Mouse (Mus musculus) intestine, postnatal 0 days (tissue): ENCODE results near the gene Crygb. TPM values are rescaled to one million over a fixed set of nuclear protein-coding genes. Genes with fewer than 3 reads are reported as not detected.

Source experiments
- ATAC-seq: fragments of 200-750 bp; cut with Nextera tagmentation; 2 replicates; pipeline ENCODE4 v1.8.0; 2017; ENCODE audit warnings: mild to moderate bottlenecking, moderate TSS enrichment, moderate library complexity
- H3K27ac ChIP-seq: fragments of 300-500 bp; sonication (generic); 2 replicates; pipeline ENCODE4 v1.5.1; 2014; ENCODE audit warnings: mild to moderate bottlenecking, low read depth, low read length, moderate library complexity
- H3K27me3 ChIP-seq: fragments of 300-500 bp; sonication (generic); replicated peaks from 2 replicates; pipeline ENCODE4 v1.6.1; 2014; ENCODE audit warnings: low read length, mixed read lengths; ENCODE audit not compliant: control insufficient read depth, insufficient read depth
- H3K36me3 ChIP-seq: fragments of 300-500 bp; sonication (generic); 2 replicates; pipeline ENCODE4 v1.6.1; 2014; ENCODE audit warnings: mild to moderate bottlenecking, moderate library complexity; ENCODE audit not compliant: control insufficient read depth, insufficient read depth
- H3K4me1 ChIP-seq: fragments of 300-500 bp; sonication (generic); replicated peaks from 2 replicates; pipeline ENCODE4 v1.6.1; 2014; ENCODE audit warnings: antibody characterized with exemption, low read length, mixed read lengths; ENCODE audit not compliant: control insufficient read depth, insufficient read depth
- H3K4me2 ChIP-seq: fragments of 300-500 bp; sonication (generic); replicated peaks from 2 replicates; pipeline ENCODE4 v1.6.1; 2014; ENCODE audit warnings: low read depth, mild to moderate bottlenecking, moderate library complexity
- H3K4me3 ChIP-seq: fragments of 300-500 bp; sonication (generic); 2 replicates; pipeline ENCODE4 v1.5.1; 2014; ENCODE audit warnings: low read depth, low read length
- H3K9ac ChIP-seq: fragments of 300-500 bp; sonication (generic); 2 replicates; pipeline ENCODE4 v1.6.1; 2014; ENCODE audit warnings: mild to moderate bottlenecking, low read depth, low read length
- H3K9me3 ChIP-seq: fragments of 300-500 bp; sonication (generic); 2 replicates; pipeline ENCODE4 v1.6.1; 2016; ENCODE audit warnings: mixed run types; ENCODE audit not compliant: control insufficient read depth
- CTCF ChIP-seq: sonication (generic); IDR thresholded peaks from 2 replicates; pipeline ENCODE4 v1.5.1; 2016; ENCODE audit warnings: low read depth, mild to moderate bottlenecking, control low read depth, antibody characterized with exemption, moderate library complexity
- WGBS: fragments of 180-500 bp; shearing (Covaris S2); extraction: QIAGEN DNeasy Blood & Tissue Kit; methylation state at CpG from one replicate; pipeline ENCODE4 v1.1.7; 2014; 5-methylcytosine and 5-hydroxymethylcytosine counted together
- polyA plus RNA-seq: library from polyadenylated mRNA; unstranded; fragments of >200 nt; fragmentation: Nextera tagmentation; extraction: Ambion mirVana; gene quantifications from 2 replicates; pipeline ENCODE4 v1.2.1, GENCODE M21; 2015

The Crygb gene
- polyA plus RNA-seq, 1 experiment from 2014 or later = not detected

GRCm38 (mm10) chr1:65040806-65041205, 41.3 kb downstream of the Crygb start:
- no peak for ATAC-seq

GRCm38 (mm10) chr1:65039679-65040078, 42.4 kb downstream of the Crygb start:
- Histone ChIP-seq H3K27ac (no peak overlapping the region), H3K9me3 (no peaks in the 10 kb centered on the region), H3K4me2 (no peak overlapping the region), H3K4me3 (no peak overlapping the region), H3K4me1 (no peaks in the 10 kb centered on the region), H3K9ac (no peak overlapping the region), H3K36me3 (no peaks in the 10 kb centered on the region), H3K27me3 (no peaks in the 10 kb centered on the region)
- ATAC-seq = no peak
- WGBS = 73% methylated on average over 3 of the region's 3 CpGs
- TF ChIP-seq CTCF = no peak

More at GRCm38 (mm10) chr1:65040806-65041205, 41.3 kb downstream of the Crygb start:
- no peak overlapping the region for H3K4me2 ChIP-seq
- no peak for TF ChIP-seq CTCF
- no peak overlapping the region for H3K4me3 ChIP-seq
- no peaks in the 10 kb centered on the region for H3K27me3 ChIP-seq
- H3K4me1 ChIP-seq = no peaks in the 10 kb centered on the region
- no peaks in the 10 kb centered on the region for H3K9me3 ChIP-seq
- 63% methylated on average over 6 of the region's 6 CpGs for WGBS
- H3K27ac ChIP-seq = no peak overlapping the region
- H3K9ac ChIP-seq = no peak overlapping the region
- H3K36me3 ChIP-seq = no peaks in the 10 kb centered on the region

- no peaks in the 10 kb centered on the region for H3K9me3 ChIP-seq
- H3K4me2 ChIP-seq = no peak overlapping the region
- H3K4me1 ChIP-seq = no peaks in the 10 kb centered on the region
- ATAC-seq = no peak
- no peak for TF ChIP-seq CTCF
- H3K27ac ChIP-seq = no peak overlapping the region
- H3K9ac ChIP-seq = no peak overlapping the region
- no peaks in the 10 kb centered on the region for H3K27me3 ChIP-seq
- WGBS = 36% methylated on average over 2 of the region's 2 CpGs
- H3K36me3 ChIP-seq = no peaks in the 10 kb centered on the region
- no peak overlapping the region for H3K4me3 ChIP-seq
These were observed 44.5 kb downstream of the Crygb start for GRCm38 (mm10) chr1:65037542-65037941.

DNA sequence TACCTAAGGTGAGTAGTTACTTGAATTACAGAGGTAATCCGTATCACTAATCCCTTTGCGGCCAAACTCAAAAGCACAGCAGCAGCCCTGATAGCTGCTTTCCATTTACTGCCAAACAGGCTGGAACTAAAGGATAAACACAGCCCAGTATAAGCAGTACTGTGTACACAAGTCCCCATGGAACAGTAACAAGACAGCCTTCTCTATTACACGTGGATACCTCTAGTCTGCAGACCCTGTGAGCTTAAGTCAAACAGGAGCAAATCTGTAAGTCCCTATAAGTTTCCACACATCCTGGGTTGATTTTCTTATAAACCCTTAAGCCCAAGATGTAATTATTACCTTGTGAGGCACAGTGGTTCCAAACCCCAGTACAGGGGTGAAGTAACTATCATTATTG, 46.6 kb downstream of the Crygb start:
- no peaks in the 10 kb centered on the region for H3K36me3 ChIP-seq
- no peak overlapping the region for H3K27ac ChIP-seq
- no peak for ATAC-seq
- no peaks in the 10 kb centered on the region for H3K9me3 ChIP-seq
- no peaks in the 10 kb centered on the region for H3K27me3 ChIP-seq
- TF ChIP-seq CTCF = no peak
- H3K4me3 ChIP-seq = no peak overlapping the region
- WGBS = 9% methylated on average over 3 of the region's 3 CpGs
- H3K4me1 ChIP-seq = no peaks in the 10 kb centered on the region
- H3K4me2 ChIP-seq = no peak overlapping the region
- H3K9ac ChIP-seq = no peak overlapping the region

DNA sequence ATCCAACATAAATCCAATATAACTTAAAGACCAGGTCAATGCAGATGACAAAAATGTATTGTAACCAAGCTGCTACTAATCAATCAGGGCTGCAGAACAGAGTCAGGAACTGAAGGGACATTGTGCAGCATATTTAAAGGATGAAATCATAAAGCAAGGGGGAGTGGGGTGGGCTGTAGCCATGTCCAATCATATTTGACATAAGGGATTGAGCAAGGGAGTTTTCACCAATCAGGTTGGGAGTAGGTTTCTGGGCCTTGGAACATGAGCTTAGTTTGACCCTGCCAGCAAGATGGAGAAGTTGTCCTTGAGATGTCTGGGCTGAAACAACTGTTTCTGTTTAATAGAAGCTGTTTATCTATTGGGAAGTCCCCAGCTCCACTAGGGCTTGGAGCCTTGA, 49.4 kb downstream of the Crygb start, which contains the start of gene Akr1cl:
Gene Akr1cl, minus strand, starts transcription at position 119 of the 400 bp plus-strand sequence.
- no peaks in the 10 kb centered on the region for H3K27me3 ChIP-seq
- H3K9ac ChIP-seq = no peak within 1 kb of the TSS
- H3K4me3 ChIP-seq = no peak within 1 kb of the TSS
- no peak within 1 kb of the TSS for H3K27ac ChIP-seq
- no peaks in the 10 kb centered on the region for H3K36me3 ChIP-seq
- TF ChIP-seq CTCF = no peak
- no peaks in the 10 kb centered on the region for H3K4me1 ChIP-seq
- no peaks in the 10 kb centered on the region for H3K9me3 ChIP-seq
- no peak within 1 kb of the TSS for H3K4me2 ChIP-seq
- no peak for ATAC-seq

Other genes with a start within 250 kb of the Crygb start
- 1.5 and 1.8 TPM in 2 replicates for gene Plekhm3, start 125.5 kb downstream of the Crygb start, polyA plus RNA-seq
- gene Akr1cl, start 49.5 kb downstream of the Crygb start, polyA plus RNA-seq = 0.09 and 0.16 TPM in 2 replicates
- gene Cryge, start 31.1 kb downstream of the Crygb start, polyA plus RNA-seq = not detected in 2 replicates
- gene Crygd, start 18.8 kb downstream of the Crygb start, polyA plus RNA-seq = not detected in 2 replicates
- gene Crygc, start 8.6 kb downstream of the Crygb start, polyA plus RNA-seq = not detected in 2 replicates
- gene Cryga, start 21.1 kb upstream of the Crygb start, polyA plus RNA-seq = not detected in 2 replicates
- not detected in 2 replicates for gene Gm28845, start 37.3 kb upstream of the Crygb start, polyA plus RNA-seq
- 0.26 and 0.56 TPM in 2 replicates for gene D630023F18Rik, start 40.9 kb upstream of the Crygb start, polyA plus RNA-seq
- 254 and 260 TPM in 2 replicates for gene Idh1, start 104.2 kb upstream of the Crygb start, polyA plus RNA-seq
- gene Pikfyve, start 104.4 kb upstream of the Crygb start, polyA plus RNA-seq = 6.7 TPM in 2 replicates
- gene Pth2r, start 199.8 kb upstream of the Crygb start, polyA plus RNA-seq = 0.05 TPM in 1 of 2 replicates, not detected in the other